ENCODE assay signal across 8 mouse cellular contexts in the genomic region with DNA sequence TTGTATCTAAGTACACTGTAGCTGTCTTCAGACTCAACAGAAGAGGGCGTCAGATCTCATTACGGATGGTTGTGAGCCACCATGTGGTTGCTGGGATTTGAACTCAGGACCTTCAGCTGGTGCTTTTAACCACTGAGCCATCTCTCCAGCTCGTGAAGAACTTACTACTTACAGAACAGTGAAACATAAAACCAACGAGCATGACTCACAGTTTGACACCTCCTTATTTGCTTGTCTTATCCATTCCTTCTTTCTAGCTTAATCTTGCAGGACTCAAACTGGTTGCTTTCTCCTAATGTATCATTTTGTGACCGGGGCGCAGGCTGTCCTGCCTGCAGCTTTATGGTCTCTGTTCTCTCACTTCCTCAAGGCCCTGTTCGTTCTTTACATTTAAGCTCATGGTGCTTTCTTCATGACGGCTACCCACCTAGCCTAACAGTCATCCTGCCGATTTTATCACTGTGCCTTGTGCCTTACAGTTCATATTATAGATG. TPM values are rescaled to one million over a fixed set of nuclear protein-coding genes. Genes with fewer than 3 reads are reported as not detected.
DNase-seq lines count a peak whose midpoint lies in the region; ATAC-seq and TF ChIP-seq lines count a peak whose summit lies in the region.

No protein-coding gene starts in this region.

- no peak overlapping the region for H3K9ac ChIP-seq in forebrain, embryonic 16.5 days (replicated peaks; ENCODE audit: low read depth, low read length)
- H3K9ac ChIP-seq in midbrain, embryonic 14.5 days (replicated peaks; ENCODE audit: low read length), result no peak overlapping the region

- no peaks in the 10 kb centered on the region for H3K36me3 ChIP-seq in forebrain, embryonic 16.5 days (ENCODE audit: control insufficient read depth, insufficient read depth)
- no peaks in the 10 kb centered on the region for H3K36me3 ChIP-seq in midbrain, embryonic 14.5 days (ENCODE audit: control insufficient read depth, insufficient read depth, low read length)

- no peak overlapping the region for H3K4me2 ChIP-seq in forebrain, embryonic 16.5 days (ENCODE audit: low read length)
- peak overlapping the region; percentile 67 for H3K4me2 ChIP-seq in midbrain, embryonic 14.5 days (ENCODE audit: low read length)

- ATAC-seq in forebrain, embryonic 16.5 days, result no peak
- ATAC-seq in midbrain, embryonic 14.5 days (ENCODE audit: low FRiP score, low TSS enrichment), result no peak

- peaks cover 20% of the 10 kb centered on the region for H3K4me1 ChIP-seq in forebrain, embryonic 16.5 days (replicated peaks; ENCODE audit: control insufficient read depth, insufficient read depth, low read length)
- H3K4me1 ChIP-seq in midbrain, embryonic 14.5 days (ENCODE audit: control insufficient read depth, insufficient read depth, low read length), result peaks cover 14% of the 10 kb centered on the region

- no peak overlapping the region for H3K4me3 ChIP-seq in layer of hippocampus, adult 2 months
- H3K4me3 ChIP-seq in forebrain, embryonic 16.5 days (replicated peaks; ENCODE audit: low read length), result no peak overlapping the region
- H3K4me3 ChIP-seq in midbrain, embryonic 14.5 days (replicated peaks; ENCODE audit: low read depth, low read length), result no peak overlapping the region

- 0 out of 2 replicates have a peak overlapping the region, but pooled peaks have one; percentile 83 for H3K27ac ChIP-seq in layer of hippocampus, adult 2 months
- peak overlapping the region; percentile 58; the same call in 1 of the 2 replicates for H3K27ac ChIP-seq in forebrain, embryonic 16.5 days (ENCODE audit: low read length)
- no peak overlapping the region for H3K27ac ChIP-seq in midbrain, embryonic 14.5 days (replicated peaks; ENCODE audit: low read depth, low read length)

- H3K27me3 ChIP-seq in forebrain, embryonic 16.5 days (replicated peaks; ENCODE audit: control insufficient read depth, insufficient read depth, low read length), result no peaks in the 10 kb centered on the region
- no peaks in the 10 kb centered on the region for H3K27me3 ChIP-seq in midbrain, embryonic 14.5 days (ENCODE audit: control insufficient read depth, insufficient read depth, low read length)

- H3K9me3 ChIP-seq in forebrain, embryonic 16.5 days (ENCODE audit: control insufficient read depth, low read length), result no peaks in the 10 kb centered on the region
- H3K9me3 ChIP-seq in midbrain, embryonic 14.5 days (ENCODE audit: control insufficient read depth, low read length), result no peaks in the 10 kb centered on the region

- peak; percentile 25 for TF ChIP-seq CTCF in layer of hippocampus, adult 2 months (conservative IDR thresholded peaks at IDR 0.05)

- no peak for DNase-seq in layer of hippocampus, adult 2 months (ENCODE audit: low spot score in 2 of 2)
- no peak for DNase-seq in layer of hippocampus, postnatal 36 days
- peak; percentile 70 for DNase-seq in MEL-GATA-1-ER (ENCODE audit: extremely low read depth, low read depth)
- no peak for DNase-seq in midbrain, embryonic 14.5 days
- DNase-seq in ovary, postnatal 36 days (ENCODE audit: low spot score), result no peak
- no peak for DNase-seq in right cerebral cortex, postnatal 14 days
- DNase-seq in cerebellum, adult 9-11 months, result no peak

- WGBS in forebrain, embryonic 16.5 days, result 78% methylated on average over 9 of the region's 9 CpGs
- WGBS in midbrain, embryonic 14.5 days, result 80% methylated on average over 9 of the region's 9 CpGs

RNA-seq across cellular contexts. Expression of gene Cdk19, which starts 8.1 kb away (rescaled TPM):
- 10 to 100 TPM; 34.4 to 34.6 TPM for total RNA-seq in layer of hippocampus, adult 2 months (2021)
- 10 to 100 TPM; 30.5 to 31.7 TPM for total RNA-seq in layer of hippocampus, postnatal 36 days (2021)
- 19.6 and 23.9 TPM in 2 replicates for polyA plus RNA-seq in forebrain, embryonic 16.5 days (2015; fragmentation: Nextera tagmentation; extraction: Ambion mirVana)
- 9.4 and 13.1 TPM in 2 replicates for polyA plus RNA-seq in midbrain, embryonic 14.5 days (2014; fragmentation: Nextera tagmentation; extraction: Ambion mirVana)

RNA-seq across cellular contexts. Expression of gene Amd1, which starts 45.5 kb away (rescaled TPM):
- 10 to 100 TPM; 81.6 to 83.1 TPM for total RNA-seq in layer of hippocampus, adult 2 months (2021)
- 10 to 100 TPM; 90.1 to 92.0 TPM for total RNA-seq in layer of hippocampus, postnatal 36 days (2021)
- 46.3 and 47.0 TPM in 2 replicates for polyA plus RNA-seq in forebrain, embryonic 16.5 days (2015; fragmentation: Nextera tagmentation; extraction: Ambion mirVana)
- 37.4 and 46.0 TPM in 2 replicates for polyA plus RNA-seq in midbrain, embryonic 14.5 days (2014; fragmentation: Nextera tagmentation; extraction: Ambion mirVana)
